Mouse (Mus musculus): ENCODE measurements around the gene Pygo2.

The Pygo2 gene

GRCm38 (mm10) chr3:89458372-89458964 is 28.5 kb downstream of the Pygo2 start:
- DNase-seq: no peak

- peak; percentile 94 for DNase-seq
Measured at GRCm38 (mm10) chr3:89458965-89459807, 29.2 kb downstream of the Pygo2 start.

GRCm38 (mm10) chr3:89468268-89468667 is 38.3 kb downstream of the Pygo2 start:
- no peak for DNase-seq

GRCm38 (mm10) chr3:89472280-89472679 is 42.3 kb downstream of the Pygo2 start:
- no peak for DNase-seq

- no peak for DNase-seq
Measured at GRCm38 (mm10) chr3:89473838-89474237, 43.8 kb downstream of the Pygo2 start.

GRCm38 (mm10) chr3:89479055-89479454 is 49.0 kb downstream of the Pygo2 start:
- DNase-seq: no peak

GRCm38 (mm10) chr3:89481488-89481887 is 51.5 kb downstream of the Pygo2 start:
- no peak for DNase-seq

GRCm38 (mm10) chr3:89482249-89482648 is 52.2 kb downstream of the Pygo2 start:
- no peak for DNase-seq

Measured in right cerebral cortex, postnatal 4 days (tissue).